Mouse (Mus musculus) limb, embryonic 15.5 days (tissue): ENCODE results near the gene Fmo9. TPM values are rescaled to one million over a fixed set of nuclear protein-coding genes. Genes with fewer than 3 reads are reported as not detected.

Experiments used
- ATAC-seq: fragments of 200-750 bp; cut with Nextera tagmentation; 2 replicates; pipeline ENCODE4 v1.8.0; 2017; ENCODE audit warnings: low read depth, moderate TSS enrichment; ENCODE audit not compliant: insufficient number of reproducible peaks, low FRiP score, low TSS enrichment
- H3K27ac ChIP-seq: fragments of 300-500 bp; sonication (generic); 2 replicates; pipeline ENCODE4 v1.5.1; 2015; ENCODE audit warnings: moderate library complexity, mild to moderate bottlenecking, inconsistent platforms
- H3K27me3 ChIP-seq: fragments of 300-500 bp; sonication (generic); 2 replicates; pipeline ENCODE4 v1.6.1; 2015; ENCODE audit warnings: inconsistent platforms
- H3K36me3 ChIP-seq: fragments of 300-500 bp; sonication (generic); 2 replicates; pipeline ENCODE4 v1.6.1; 2015; ENCODE audit warnings: inconsistent platforms
- H3K4me1 ChIP-seq: fragments of 300-500 bp; sonication (generic); 2 replicates; pipeline ENCODE4 v1.6.1; 2015; ENCODE audit warnings: inconsistent platforms
- H3K4me2 ChIP-seq: fragments of 300-500 bp; sonication (generic); 2 replicates; pipeline ENCODE4 v1.6.1; 2015; ENCODE audit warnings: mild to moderate bottlenecking, inconsistent platforms
- H3K4me3 ChIP-seq: fragments of 300-500 bp; sonication (generic); 2 replicates; pipeline ENCODE4 v1.5.1; 2015; ENCODE audit warnings: mild to moderate bottlenecking, inconsistent platforms
- H3K9ac ChIP-seq: fragments of 300-500 bp; sonication (generic); 2 replicates; pipeline ENCODE4 v1.6.1; 2015; ENCODE audit warnings: inconsistent platforms
- H3K9me3 ChIP-seq: fragments of 300-500 bp; sonication (generic); 2 replicates; pipeline ENCODE4 v1.6.1; 2016; ENCODE audit warnings: inconsistent platforms
- WGBS: fragments of 180-500 bp; shearing (Covaris S2); methylation state at CpG from one replicate; pipeline ENCODE4 v1.1.7; 2015; 5-methylcytosine and 5-hydroxymethylcytosine counted together
- microRNA-seq: library from miRNA; unstranded; fragments of <30 nt; microRNA quantifications from one replicate; pipeline ENCODE4, GENCODE M21; 2016
- polyA plus RNA-seq: library from polyadenylated mRNA; unstranded; fragments of >200 nt; fragmentation: Nextera tagmentation; extraction: Ambion mirVana; gene quantifications from 2 replicates; pipeline ENCODE4 v1.2.1, GENCODE M21; 2015

Fmo9 gene
- polyA plus RNA-seq: not detected in 2 replicates

GRCm38 (mm10) chr1:166681745-166682144 lies at the start of gene Fmo9:
TSS of gene Fmo9 (minus strand) at chr1:166681845.
- Histone ChIP-seq H3K36me3 (no peaks in the 10 kb centered on the region), H3K9me3 (no peaks in the 10 kb centered on the region), H3K9ac (no peak within 1 kb of the TSS), H3K4me2 (no peak within 1 kb of the TSS), H3K27me3 (no peaks in the 10 kb centered on the region), H3K4me3 (no peak within 1 kb of the TSS), H3K4me1 (no peaks in the 10 kb centered on the region), H3K27ac (no peak within 1 kb of the TSS)
- no peak for ATAC-seq
- 74% methylated on average over 1 of the region's 1 CpGs for WGBS

- H3K9ac ChIP-seq: no peak overlapping the region
- WGBS: 59% methylated on average over 4 of the region's 4 CpGs
- H3K36me3 ChIP-seq: no peaks in the 10 kb centered on the region
- no peak overlapping the region for H3K4me3 ChIP-seq
- no peaks in the 10 kb centered on the region for H3K27me3 ChIP-seq
- no peaks in the 10 kb centered on the region for H3K9me3 ChIP-seq
- no peak for ATAC-seq
- H3K27ac ChIP-seq: no peak overlapping the region
- no peaks in the 10 kb centered on the region for H3K4me1 ChIP-seq
- no peak overlapping the region for H3K4me2 ChIP-seq
Observed at GRCm38 (mm10) chr1:166730886-166731285, 49.2 kb upstream of the Fmo9 start.

GRCm38 (mm10) chr1:166730215-166730614 lies 48.6 kb upstream of the Fmo9 start:
- H3K4me2 ChIP-seq: no peak overlapping the region
- WGBS: 61% methylated on average over 2 of the region's 2 CpGs
- no peak overlapping the region for H3K9ac ChIP-seq
- no peaks in the 10 kb centered on the region for H3K36me3 ChIP-seq
- H3K9me3 ChIP-seq: no peaks in the 10 kb centered on the region
- no peak overlapping the region for H3K27ac ChIP-seq
- H3K4me3 ChIP-seq: no peak overlapping the region
- no peak for ATAC-seq
- no peaks in the 10 kb centered on the region for H3K4me1 ChIP-seq
- H3K27me3 ChIP-seq: no peaks in the 10 kb centered on the region

GRCm38 (mm10) chr1:166710861-166711260 lies 29.2 kb upstream of the Fmo9 start:
- WGBS: 93% methylated on average over 7 of the region's 7 CpGs
- no peak overlapping the region for H3K4me3 ChIP-seq
- H3K27me3 ChIP-seq: no peaks in the 10 kb centered on the region
- ATAC-seq: no peak
- no peak overlapping the region for H3K4me2 ChIP-seq
- H3K9ac ChIP-seq: no peak overlapping the region
- H3K36me3 ChIP-seq: no peaks in the 10 kb centered on the region
- H3K4me1 ChIP-seq: no peaks in the 10 kb centered on the region
- no peaks in the 10 kb centered on the region for H3K9me3 ChIP-seq
- no peak overlapping the region for H3K27ac ChIP-seq

GRCm38 (mm10) chr1:166702270-166702912 lies 20.7 kb upstream of the Fmo9 start:
- H3K27ac ChIP-seq: no peak overlapping the region
- no peak overlapping the region for H3K9ac ChIP-seq
- H3K4me3 ChIP-seq: no peak overlapping the region
- H3K9me3 ChIP-seq: no peaks in the 10 kb centered on the region
- no peaks in the 10 kb centered on the region for H3K36me3 ChIP-seq
- H3K4me2 ChIP-seq: no peak overlapping the region
- H3K4me1 ChIP-seq: no peaks in the 10 kb centered on the region
- WGBS: 71% methylated on average over 10 of the region's 10 CpGs
- ATAC-seq: no peak
- H3K27me3 ChIP-seq: no peaks in the 10 kb centered on the region

- 76% methylated on average over 5 of the region's 5 CpGs for WGBS
- ATAC-seq: no peak
Observed at GRCm38 (mm10) chr1:166669264-166669663, 12.4 kb downstream of the Fmo9 start.

GRCm38 (mm10) chr1:166660800-166661199 lies 20.8 kb downstream of the Fmo9 start:
- WGBS: 83% methylated on average over 8 of the region's 8 CpGs
- no peak for ATAC-seq
- no peaks in the 10 kb centered on the region for H3K9me3 ChIP-seq
- H3K27ac ChIP-seq: no peak overlapping the region
- H3K27me3 ChIP-seq: no peaks in the 10 kb centered on the region
- H3K9ac ChIP-seq: no peak overlapping the region
- no peak overlapping the region for H3K4me2 ChIP-seq
- no peak overlapping the region for H3K4me3 ChIP-seq
- H3K4me1 ChIP-seq: no peaks in the 10 kb centered on the region
- no peaks in the 10 kb centered on the region for H3K36me3 ChIP-seq

More at GRCm38 (mm10) chr1:166669264-166669663, 12.4 kb downstream of the Fmo9 start:
- no peaks in the 10 kb centered on the region for H3K36me3 ChIP-seq
- H3K27me3 ChIP-seq: no peaks in the 10 kb centered on the region
- no peak overlapping the region for H3K4me3 ChIP-seq
- no peaks in the 10 kb centered on the region for H3K4me1 ChIP-seq
- no peaks in the 10 kb centered on the region for H3K9me3 ChIP-seq
- no peak overlapping the region for H3K4me2 ChIP-seq
- H3K27ac ChIP-seq: no peak overlapping the region
- no peak overlapping the region for H3K9ac ChIP-seq

- Histone ChIP-seq H3K9ac (no peak within 1 kb of the TSS), H3K9me3 (no peaks in the 10 kb centered on the region), H3K4me2 (no peak within 1 kb of the TSS), H3K4me3 (no peak within 1 kb of the TSS), H3K36me3 (no peaks in the 10 kb centered on the region), H3K27ac (no peak within 1 kb of the TSS), H3K27me3 (no peaks in the 10 kb centered on the region), H3K4me1 (no peaks in the 10 kb centered on the region)
- WGBS: 86% methylated on average over 2 of the region's 2 CpGs
- ATAC-seq: no peak
Observed at GRCm38 (mm10) chr1:166647593-166647992, 34.1 kb downstream of the Fmo9 start, which contains the start of gene Gm4847. TSS of gene Gm4847 (minus strand) at chr1:166647693.

Small RNA genes within 50 kb of the gene (microRNA-seq; reads per million reads assigned to microRNA genes)
- gene Gm22992: not detected

Other genes with a start within 250 kb of the Fmo9 start
- not detected in 2 replicates for gene Gm4846, start 184.3 kb downstream of the Fmo9 start, polyA plus RNA-seq
- gene Gm4847, start 34.2 kb downstream of the Fmo9 start, polyA plus RNA-seq: not detected in 2 replicates